Mouse (Mus musculus) left cerebral cortex, postnatal 36 days (tissue): Measurements from ENCODE around the gene Huwe1. TPM values are rescaled to one million over a fixed set of nuclear protein-coding genes. Genes with fewer than 3 reads are reported as not detected.

ENCODE experiments used
- DNase-seq, 2 experiments: peaks; one replicate each; pipeline ENCODE4 v3.0.0; 2021 to 2022; ENCODE audit warnings: low spot score in 2 of 2, mixed read lengths in 1 of 2
- intact Hi-C: fragments of 180-260 bp; cut with DNase I; formaldehyde crosslinking; loops from one replicate; pipeline ENCODE4 v1.15.1; 2025
- total RNA-seq, 2 experiments: library from RNA; stranded (reverse); gene quantifications; 2 replicates each; pipeline ENCODE4 v1.2.3; 2021

Gene Huwe1
- 100 to 1,000 TPM; 258 to 308 TPM for total RNA-seq

- intact Hi-C loops: loop anchor here (5.0 kb wide), 1 partner anchor 1144 kb away; the partner anchor contains the start of gene Tro
- DNase-seq: peak; percentile 57 to 68
Measured at GRCm38 (mm10) chrX:151800701-151801511, at the start of gene Huwe1. Huwe1 (plus strand) TSS chrX:151800807.

GRCm38 (mm10) chrX:151780348-151780747, 20.3 kb upstream of the Huwe1 start:
- DNase-seq: no peak
- intact Hi-C loops: no loop called here

GRCm38 (mm10) chrX:151782939-151783338, 17.7 kb upstream of the Huwe1 start:
- DNase-seq: no peak
- intact Hi-C loops: no loop called here

- DNase-seq: no peak
- intact Hi-C loops: no loop called here
Measured at GRCm38 (mm10) chrX:151792766-151793165, 7.8 kb upstream of the Huwe1 start.

- no peak for DNase-seq
- intact Hi-C loops: no loop called here
Measured at GRCm38 (mm10) chrX:151797970-151798369, 2.6 kb upstream of the Huwe1 start.

GRCm38 (mm10) chrX:151802328-151802955, 1.8 kb downstream of the Huwe1 start:
- DNase-seq: no peak
- intact Hi-C loops: loop anchor here (2.0 to 5.0 kb wide), 3 partner anchors 168 to 1145 kb away; partner anchors contain the start of genes Phf8 and Tro

GRCm38 (mm10) chrX:151802956-151803776, 2.6 kb downstream of the Huwe1 start:
- DNase-seq: peak; percentile 91
- intact Hi-C loops: loop anchor here (2.0 to 5.0 kb wide), 3 partner anchors 168 to 1146 kb away; partner anchors contain the start of genes Phf8 and Tro

GRCm38 (mm10) chrX:151803777-151804101, 3.1 kb downstream of the Huwe1 start:
- peak; percentile 28 to 49 for DNase-seq
- intact Hi-C loops: loop anchor here (2.0 to 5.0 kb wide), 3 partner anchors 169 to 1146 kb away; partner anchors contain the start of genes Phf8 and Tro

GRCm38 (mm10) chrX:151804388-151804787, 3.8 kb downstream of the Huwe1 start:
- no peak for DNase-seq
- intact Hi-C loops: loop anchor here (5.0 kb wide), 1 partner anchor 1147 kb away; the partner anchor contains the start of gene Tro

GRCm38 (mm10) chrX:151811481-151811880, 10.9 kb downstream of the Huwe1 start:
- no peak for DNase-seq
- intact Hi-C loops: no loop called here

- intact Hi-C loops: no loop called here
- no peak for DNase-seq
Measured at GRCm38 (mm10) chrX:151813656-151814055, 13.0 kb downstream of the Huwe1 start.

- intact Hi-C loops: no loop called here
Measured at GRCm38 (mm10) chrX:151817712-151818111, 17.1 kb downstream of the Huwe1 start.

GRCm38 (mm10) chrX:151828971-151829370, 28.4 kb downstream of the Huwe1 start:
- intact Hi-C loops: no loop called here
- no peak for DNase-seq

More at GRCm38 (mm10) chrX:151817712-151818111, 17.1 kb downstream of the Huwe1 start:
- DNase-seq: no peak

GRCm38 (mm10) chrX:151831260-151831659, 30.7 kb downstream of the Huwe1 start:
- intact Hi-C loops: no loop called here

GRCm38 (mm10) chrX:151832982-151833381, 32.4 kb downstream of the Huwe1 start:
- intact Hi-C loops: no loop called here
- DNase-seq: no peak

More at GRCm38 (mm10) chrX:151831260-151831659, 30.7 kb downstream of the Huwe1 start:
- DNase-seq: no peak

GRCm38 (mm10) chrX:151859436-151859835, 58.8 kb downstream of the Huwe1 start:
- DNase-seq: no peak
- intact Hi-C loops: no loop called here

- no peak for DNase-seq
- intact Hi-C loops: no loop called here
Measured at GRCm38 (mm10) chrX:151910692-151911091, 110.1 kb downstream of the Huwe1 start.

- DNase-seq: no peak
- intact Hi-C loops: no loop called here
Measured at GRCm38 (mm10) chrX:151912267-151912666, 111.7 kb downstream of the Huwe1 start.

GRCm38 (mm10) chrX:151929390-151929789, 128.8 kb downstream of the Huwe1 start:
- intact Hi-C loops: no loop called here
- no peak for DNase-seq

- intact Hi-C loops: no loop called here
Measured at GRCm38 (mm10) chrX:151938852-151939251, 138.2 kb downstream of the Huwe1 start.

More at GRCm38 (mm10) chrX:151938852-151939251, 138.2 kb downstream of the Huwe1 start:
- no peak for DNase-seq
